8 mouse cellular contexts compared by ENCODE assay signal in genomic region chr17:66680662-66681061, GRCm38 (mm10).
DNase-seq lines count a peak whose midpoint lies in the region; ATAC-seq and TF ChIP-seq lines count a peak whose summit lies in the region.

No protein-coding gene starts in this region.

- no peaks in the 10 kb centered on the region for H3K79me2 ChIP-seq in heart, adult 2 months (replicated peaks; ENCODE audit: control insufficient read depth, insufficient read depth, low read length)
- H3K79me2 ChIP-seq in C2C12 (ENCODE audit: control insufficient read depth, insufficient read depth), result no peaks in the 10 kb centered on the region

- ATAC-seq in heart, embryonic 12.5 days (ENCODE audit: insufficient number of reproducible peaks, low FRiP score), result no peak
- no peak for ATAC-seq in intestine, postnatal 0 days

- no peaks in the 10 kb centered on the region for H3K9me3 ChIP-seq in heart, embryonic 12.5 days (replicated peaks)
- no peaks in the 10 kb centered on the region for H3K9me3 ChIP-seq in intestine, postnatal 0 days (ENCODE audit: control insufficient read depth)

- WGBS in heart, adult 2 months, result 46% methylated on average over 4 of the region's 4 CpGs
- 20% methylated on average over 4 of the region's 4 CpGs for WGBS in heart, embryonic 12.5 days
- WGBS in intestine, postnatal 0 days, result 24% methylated on average over 4 of the region's 4 CpGs
- WGBS in lung, adult 2 months, result 34% methylated on average over 4 of the region's 4 CpGs
- 21% methylated on average over 4 of the region's 4 CpGs for WGBS in small intestine, adult 2 months

- intact Hi-C loops in heart, adult 2 months (cut with DNase I), result loop anchor here (2.0 to 10.0 kb wide), 3 partner anchors 72 to 792 kb away; partner anchors contain the start of gene Ptprm

- no peaks in the 10 kb centered on the region for H3K79me3 ChIP-seq in C2C12 (ENCODE audit: low read depth)

- no peak overlapping the region for H3K4me2 ChIP-seq in heart, embryonic 12.5 days
- H3K4me2 ChIP-seq in intestine, postnatal 0 days (replicated peaks; ENCODE audit: low read depth), result no peak overlapping the region

- no peaks in the 10 kb centered on the region for H3K4me1 ChIP-seq in heart, adult 2 months (ENCODE audit: control insufficient read depth, insufficient read depth, low read length)
- H3K4me1 ChIP-seq in heart, embryonic 12.5 days (replicated peaks), result no peaks in the 10 kb centered on the region
- H3K4me1 ChIP-seq in intestine, postnatal 0 days (replicated peaks; ENCODE audit: control insufficient read depth, insufficient read depth, low read length), result no peaks in the 10 kb centered on the region
- H3K4me1 ChIP-seq in lung, adult 2 months (ENCODE audit: control insufficient read depth, insufficient read depth, low read length), result no peaks in the 10 kb centered on the region
- H3K4me1 ChIP-seq in small intestine, adult 2 months (ENCODE audit: control insufficient read depth, insufficient read depth, insufficient read length, low read length), result no peaks in the 10 kb centered on the region

- no peaks in the 10 kb centered on the region for H3K27me3 ChIP-seq in heart, adult 2 months (ENCODE audit: control insufficient read depth, insufficient read depth, low read length)
- H3K27me3 ChIP-seq in heart, embryonic 12.5 days (replicated peaks), result no peaks in the 10 kb centered on the region
- H3K27me3 ChIP-seq in C2C12 (ENCODE audit: control insufficient read depth, insufficient read depth, insufficient read length), result no peaks in the 10 kb centered on the region
- no peaks in the 10 kb centered on the region for H3K27me3 ChIP-seq in intestine, postnatal 0 days (replicated peaks; ENCODE audit: control insufficient read depth, insufficient read depth, low read length)
- H3K27me3 ChIP-seq in small intestine, adult 2 months (ENCODE audit: control insufficient read depth, insufficient read depth, low read length), result no peaks in the 10 kb centered on the region

- TF ChIP-seq EP300 in heart, adult 2 months (IDR thresholded peaks at IDR 0.05; ENCODE audit: insufficient read depth, low read depth, low read length), result no peak

- TF ChIP-seq CTCF in heart, adult 2 months (IDR thresholded peaks at IDR 0.05), result peak; percentile 92
- TF ChIP-seq CTCF in C2C12 (IDR thresholded peaks at IDR 0.05; ENCODE audit: control insufficient read depth, insufficient read depth, insufficient read length), result peak; percentile 34
- TF ChIP-seq CTCF in intestine, postnatal 0 days (IDR thresholded peaks at IDR 0.05; ENCODE audit: low read depth), result peak; percentile 88
- peak; percentile 84 for TF ChIP-seq CTCF in lung, adult 2 months (IDR thresholded peaks at IDR 0.05; ENCODE audit: insufficient read depth, low read length)
- TF ChIP-seq CTCF in small intestine, adult 2 months (IDR thresholded peaks at IDR 0.05; ENCODE audit: extremely low read depth, insufficient read length, insufficient replicate concordance, low read depth, low read length), result peak; percentile 70; the same call in 1 of the 2 replicates

- no peak overlapping the region for H3K9ac ChIP-seq in heart, adult 2 months (ENCODE audit: low read depth, low read length)
- H3K9ac ChIP-seq in heart, embryonic 12.5 days, result no peak overlapping the region
- H3K9ac ChIP-seq in intestine, postnatal 0 days (ENCODE audit: low read depth, low read length), result no peak overlapping the region

- peak; percentile 26 to 64 for DNase-seq in heart, adult 2 months
- DNase-seq in adrenal gland, postnatal 25 days, result peak; percentile 69
- peak; percentile 5 for DNase-seq in fibroblast of lung, adult 2 months (ENCODE audit: low read depth)
- DNase-seq in lung, adult 2 months, result peak; percentile 56

- H3K36me3 ChIP-seq in heart, adult 2 months (ENCODE audit: control insufficient read depth, insufficient read depth, low read length), result no peaks in the 10 kb centered on the region
- peaks cover 5% of the 10 kb centered on the region for H3K36me3 ChIP-seq in heart, embryonic 12.5 days
- H3K36me3 ChIP-seq in C2C12 (ENCODE audit: control insufficient read depth, insufficient read depth), result no peaks in the 10 kb centered on the region
- no peaks in the 10 kb centered on the region for H3K36me3 ChIP-seq in intestine, postnatal 0 days (ENCODE audit: control insufficient read depth, insufficient read depth)
- H3K36me3 ChIP-seq in small intestine, adult 2 months (ENCODE audit: control insufficient read depth, insufficient read depth, low read length), result no peaks in the 10 kb centered on the region

- H3K4me3 ChIP-seq in heart, adult 2 months, result no peak overlapping the region
- H3K4me3 ChIP-seq in heart, embryonic 12.5 days, result no peak overlapping the region
- H3K4me3 ChIP-seq in C2C12 (ENCODE audit: insufficient read depth, poor library complexity, severe bottlenecking), result no peak overlapping the region
- no peak overlapping the region for H3K4me3 ChIP-seq in intestine, postnatal 0 days (ENCODE audit: low read depth, low read length)
- no peak overlapping the region for H3K4me3 ChIP-seq in lung, adult 2 months (replicated peaks; ENCODE audit: extremely low read depth, low read depth, low read length)
- no peak overlapping the region for H3K4me3 ChIP-seq in small intestine, adult 2 months (ENCODE audit: low read depth, low read length)

- no peak overlapping the region for H3K27ac ChIP-seq in heart, adult 2 months
- H3K27ac ChIP-seq in heart, embryonic 12.5 days (ENCODE audit: poor library complexity, severe bottlenecking), result no peak overlapping the region
- H3K27ac ChIP-seq in intestine, postnatal 0 days (ENCODE audit: low read depth, low read length), result no peak overlapping the region
- no peak overlapping the region for H3K27ac ChIP-seq in small intestine, adult 2 months (ENCODE audit: insufficient read depth, low read depth, low read length)

- H3ac ChIP-seq in C2C12 (ENCODE audit: control insufficient read depth, insufficient read length, low read depth), result no peak overlapping the region

- TF ChIP-seq POLR2A in heart, adult 2 months (IDR thresholded peaks at IDR 0.05; ENCODE audit: insufficient read depth, low read depth, low read length), result no peak
- TF ChIP-seq POLR2A in lung, adult 2 months (IDR thresholded peaks at IDR 0.05; ENCODE audit: borderline replicate concordance, extremely low read depth, low read depth, low read length), result no peak
- no peak for TF ChIP-seq POLR2A in small intestine, adult 2 months (IDR thresholded peaks at IDR 0.05; ENCODE audit: low read depth, low read length)

TF ChIP-seq in C2C12, 6 proteins besides CTCF, POLR2A, EP300 and RAD21:
- TF ChIP-seq CEBPB (IDR thresholded peaks at IDR 0.05; ENCODE audit: low read depth) (no peak), USF1 (IDR thresholded peaks at IDR 0.05; ENCODE audit: low read depth) (no peak), MAX (IDR thresholded peaks at IDR 0.05) (no peak), MYOG (IDR thresholded peaks at IDR 0.05; ENCODE audit: control insufficient read depth, extremely low read depth, insufficient read length) (no peak), MYOD1 (IDR thresholded peaks at IDR 0.05; ENCODE audit: control insufficient read depth, insufficient read length, low read depth) (no peak), FOSL1 (IDR thresholded peaks at IDR 0.05; ENCODE audit: insufficient read depth, low read length, poor library complexity, severe bottlenecking) (no peak)
TF ChIP-seq in C2C12: peak in this region for 0.

Comparison
In these comparisons a context has a peak if more than half of its experiments do, and no peak if none do; other contexts are left out.
1. DNase-seq: peak in every context shown above with its lines; median percentile 69 in adrenal gland, postnatal 25 days; 56 in lung, adult 2 months; 45 in heart, adult 2 months; 5 in fibroblast of lung, adult 2 months.
2. CTCF ChIP-seq: peak in every context shown above with its lines; median percentile 92 in heart, adult 2 months; 88 in intestine, postnatal 0 days; 84 in lung, adult 2 months; 70 in small intestine, adult 2 months; 34 in C2C12.